Mouse (Mus musculus): ENCODE results near the gene Lgr6. TPM values are rescaled to one million over a fixed set of nuclear protein-coding genes. Genes with fewer than 3 reads are reported as not detected.
A peak's percentile ranks its signal among the peaks of the same experiment; 100 is the strongest.

Lgr6 gene
- total RNA-seq (2021): 10 to 100 TPM; 14.6 to 17.5 TPM

- DNase-seq (ENCODE audit: low spot score): no peak
- intact Hi-C loops (cut with DNase I): loop anchor here (5.0 kb wide), 2 partner anchors 73 to 133 kb away; no protein-coding TSS in a partner anchor
Measured at GRCm38 (mm10) chr1:135105124-135105523, at the start of gene Lgr6. Gene Lgr6, minus strand, starts transcription at chr1:135105276.

DNA sequence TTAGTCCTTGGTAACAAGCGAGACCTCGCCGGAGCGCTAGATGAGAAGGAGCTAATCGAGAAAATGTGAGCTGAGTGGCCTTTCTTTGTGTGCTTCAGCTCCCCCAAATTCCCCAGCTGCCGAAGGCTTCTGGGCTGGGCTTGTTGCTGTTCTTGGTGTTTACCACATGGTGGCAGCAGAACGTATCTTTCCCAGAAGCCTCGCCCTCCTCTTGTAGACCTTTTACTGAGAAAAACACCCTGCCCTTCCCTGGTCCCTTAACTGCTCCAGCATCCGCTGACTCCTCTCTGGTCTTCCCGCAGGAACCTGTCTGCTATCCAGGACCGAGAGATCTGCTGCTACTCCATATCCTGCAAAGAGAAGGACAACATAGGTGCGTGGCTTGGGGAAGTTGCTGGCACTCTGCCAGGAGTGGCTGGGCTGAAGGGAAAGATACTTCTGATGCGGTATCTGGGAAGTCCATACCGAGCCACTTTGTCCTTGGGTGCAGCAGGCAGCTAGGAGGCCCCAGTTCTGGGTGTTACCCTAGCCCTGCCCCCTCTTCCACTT, 49.4 kb upstream of the Lgr6 start:
- intact Hi-C loops (cut with DNase I): loop anchor here (2.0 kb wide), 1 partner anchor 214 kb away; no protein-coding TSS in a partner anchor
- peak; percentile 65 for DNase-seq (ENCODE audit: low spot score)

DNA sequence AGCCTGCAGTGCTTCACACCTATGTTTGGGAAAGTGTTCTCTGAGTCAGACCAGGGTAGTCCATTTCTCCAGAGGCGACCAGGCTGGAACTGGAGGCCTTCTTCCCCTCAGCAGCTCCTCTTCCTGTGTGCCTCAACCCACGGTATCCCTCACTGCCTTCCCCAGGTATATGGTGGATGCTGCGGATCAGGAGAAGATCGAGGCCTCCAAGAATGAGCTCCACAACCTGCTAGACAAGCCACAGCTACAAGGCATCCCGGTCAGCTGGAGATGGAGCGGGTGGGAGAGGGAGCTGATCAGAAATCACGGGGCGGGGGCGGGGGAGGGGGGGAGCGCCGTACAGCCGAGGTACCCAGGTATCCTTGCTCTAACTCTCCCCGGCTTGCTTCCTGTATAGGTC, 48.9 kb upstream of the Lgr6 start:
- DNase-seq (ENCODE audit: low spot score): no peak
- intact Hi-C loops (cut with DNase I): loop anchor here (2.0 kb wide), 1 partner anchor 215 kb away; no protein-coding TSS in a partner anchor

DNA sequence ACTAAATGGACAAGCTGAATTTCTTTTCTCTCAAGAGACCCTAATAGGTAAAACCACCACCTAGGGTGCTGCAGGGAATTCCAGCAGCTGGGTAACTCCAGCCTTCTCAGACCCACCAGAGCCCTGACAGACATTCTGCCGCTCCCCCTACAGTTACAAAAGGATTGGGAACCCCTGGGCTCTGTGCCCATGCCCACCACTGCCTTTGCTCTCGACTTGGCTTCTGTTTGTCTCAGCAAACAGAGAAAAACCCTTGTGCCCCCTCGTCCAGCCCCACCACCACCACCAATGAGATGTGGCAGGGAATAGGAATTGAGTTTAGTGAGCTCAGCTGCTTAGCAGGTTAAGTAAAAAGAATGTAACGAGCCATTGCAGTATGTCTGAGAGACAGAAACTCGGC, 43.9 kb upstream of the Lgr6 start:
- no peak for DNase-seq (ENCODE audit: low spot score)
- intact Hi-C loops (cut with DNase I): no loop called here

DNA sequence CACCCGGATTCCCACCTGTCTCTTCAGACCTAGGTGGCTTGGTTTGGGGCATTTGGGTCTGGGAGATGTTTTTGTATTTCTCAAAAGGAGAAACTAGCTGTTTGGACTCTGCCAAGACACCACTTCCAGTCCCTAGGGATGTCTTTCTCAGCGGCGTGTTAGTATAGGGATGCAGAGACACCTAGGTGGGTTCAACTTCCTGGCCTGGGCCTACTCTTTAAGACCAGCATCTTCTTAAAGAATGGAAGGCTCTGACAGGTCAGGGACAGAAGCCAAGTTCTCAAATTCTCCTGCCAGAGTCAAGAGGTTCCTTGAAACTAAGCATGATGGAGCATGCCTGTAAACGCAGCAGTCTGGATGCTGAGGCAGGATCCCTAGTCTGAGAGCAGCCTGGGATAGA, 43.4 kb upstream of the Lgr6 start:
- intact Hi-C loops (cut with DNase I): no loop called here
- DNase-seq (ENCODE audit: low spot score): no peak

DNA sequence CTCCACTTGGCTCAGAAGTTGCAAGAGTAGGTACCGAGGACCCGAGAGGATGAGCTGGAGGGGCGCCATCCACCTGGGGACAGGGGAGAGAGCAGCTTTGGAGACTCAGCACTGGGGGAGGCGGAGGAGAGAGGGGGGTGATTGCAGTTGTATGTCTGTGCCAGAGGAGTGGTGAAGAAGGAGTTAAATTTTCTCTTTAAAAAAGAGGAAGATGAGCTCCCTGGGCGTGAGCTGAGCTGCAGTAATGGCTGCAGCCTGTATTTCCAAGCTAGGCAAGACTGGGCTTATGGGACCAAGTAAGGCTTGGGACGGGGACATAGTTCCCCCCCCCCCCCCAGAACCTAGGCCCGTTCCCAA, 42.6 kb upstream of the Lgr6 start:
- intact Hi-C loops (cut with DNase I): no loop called here
- no peak for DNase-seq (ENCODE audit: low spot score)

- DNase-seq (ENCODE audit: low spot score): peak; percentile 81
- intact Hi-C loops (cut with DNase I): no loop called here
Measured at GRCm38 (mm10) chr1:135146946-135147701, 42.0 kb upstream of the Lgr6 start.

DNA sequence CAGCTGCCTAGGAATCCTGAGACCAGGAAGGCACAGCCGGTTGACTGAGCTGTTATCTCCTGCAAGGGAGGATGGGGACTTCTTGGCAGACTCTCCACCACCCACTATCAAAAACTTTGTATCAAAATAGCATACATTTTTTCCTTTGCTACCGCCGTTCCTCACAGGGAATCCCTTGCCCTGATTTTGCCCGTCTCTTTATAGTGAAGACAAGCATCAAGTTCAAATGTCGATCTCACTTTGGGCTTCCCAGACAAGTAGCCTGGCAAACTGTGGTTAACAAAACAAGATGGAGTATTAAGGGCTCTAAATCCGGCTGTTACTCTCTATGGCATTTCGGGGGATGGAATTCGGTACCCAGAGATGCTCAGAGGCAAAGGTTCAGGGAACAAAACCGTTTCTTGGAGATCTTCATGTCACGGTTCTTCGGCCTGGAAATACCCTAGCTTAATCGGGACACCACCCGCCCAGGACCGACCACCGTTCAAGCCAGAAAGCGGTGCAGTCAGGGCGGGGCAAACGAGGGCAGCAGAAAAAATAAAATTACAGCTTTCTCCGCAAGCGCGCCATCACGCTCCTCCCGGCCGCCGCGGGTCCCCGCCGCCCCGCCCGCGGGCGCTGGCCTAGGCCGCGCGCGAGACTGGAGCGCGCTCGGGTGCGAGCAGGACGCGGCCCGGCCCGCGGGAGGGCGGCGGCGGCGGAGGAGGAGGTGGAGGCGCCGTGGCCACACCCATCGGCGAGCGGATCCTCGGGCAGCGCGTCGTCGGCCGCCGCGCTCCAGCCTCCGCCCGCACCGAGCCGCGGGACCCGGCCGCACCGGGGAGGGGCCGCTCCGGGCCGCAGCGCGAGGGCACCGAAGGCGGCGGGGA, 41.2 kb upstream of the Lgr6 start, which contains the start of gene Arl8a:
Arl8a (plus strand) TSS at position 748 of the 869 bp plus-strand sequence.
- intact Hi-C loops (cut with DNase I): no loop called here

DNA sequence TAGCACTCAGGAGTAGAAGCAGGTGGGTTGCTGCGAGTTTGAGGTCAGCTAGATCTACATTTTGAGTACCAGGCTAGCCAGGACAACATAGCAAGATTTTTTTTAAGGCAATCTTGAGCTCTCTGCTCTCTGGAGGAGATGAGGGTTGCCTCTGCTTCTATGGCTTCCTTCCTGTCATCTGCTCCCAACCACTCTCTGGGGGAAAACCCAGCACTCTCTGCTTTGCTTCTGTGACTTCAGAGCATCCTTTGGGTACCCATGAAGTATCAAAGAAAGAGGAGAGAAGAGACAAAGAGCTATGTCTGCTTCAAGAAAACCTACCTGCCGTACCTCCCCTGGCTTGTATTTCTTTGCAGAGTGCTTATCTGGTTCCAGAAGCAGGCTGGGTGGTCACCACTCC, 38.9 kb upstream of the Lgr6 start:
- intact Hi-C loops (cut with DNase I): no loop called here
- no peak for DNase-seq (ENCODE audit: low spot score)

More for the DNA sequence above, 41.2 kb upstream of the Lgr6 start, which contains the start of gene Arl8a:
- DNase-seq (ENCODE audit: low spot score): peak; percentile 81

DNA sequence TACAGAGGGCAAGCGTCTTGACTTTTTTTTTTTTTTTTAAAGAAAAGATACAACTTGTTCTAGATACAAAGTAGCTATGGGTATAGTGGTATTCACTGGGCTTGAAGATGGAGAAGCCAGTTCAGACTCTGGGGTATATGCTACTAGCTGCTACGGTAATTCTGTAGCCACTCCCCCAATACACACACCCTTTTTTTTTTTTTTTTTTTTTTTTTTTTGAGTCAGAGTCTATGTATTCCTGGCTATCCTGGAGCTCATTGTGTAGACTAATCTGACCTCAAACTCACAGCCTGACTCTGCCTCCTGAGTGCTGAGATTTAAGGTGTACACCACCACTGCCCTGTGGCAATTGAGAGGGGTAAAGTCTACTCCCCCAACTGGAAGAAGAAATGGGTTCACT, 37.4 kb upstream of the Lgr6 start:
- DNase-seq (ENCODE audit: low spot score): no peak

DNA sequence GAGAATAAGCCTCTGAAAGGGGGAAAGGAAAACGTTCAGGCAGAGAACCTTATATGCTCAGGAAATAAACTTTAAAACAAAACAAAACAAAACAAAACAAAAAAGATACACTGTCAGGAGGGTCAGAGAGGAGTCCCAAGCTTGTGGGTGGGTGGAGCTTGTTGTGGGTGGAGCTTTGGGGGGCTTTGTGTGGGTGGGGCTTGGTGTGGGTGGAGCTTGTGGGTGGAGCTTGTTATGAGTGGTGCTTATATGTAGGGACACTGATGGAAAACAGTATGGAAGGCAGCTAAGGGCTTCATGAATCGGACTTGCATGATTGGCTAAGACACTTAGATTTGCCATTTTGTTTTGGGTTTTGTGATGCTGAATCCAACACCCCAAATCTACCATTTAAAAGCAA, 34.8 kb upstream of the Lgr6 start:
- intact Hi-C loops (cut with DNase I): no loop called here
- DNase-seq (ENCODE audit: low spot score): no peak

More for the DNA sequence above, 37.4 kb upstream of the Lgr6 start:
- intact Hi-C loops (cut with DNase I): no loop called here

DNA sequence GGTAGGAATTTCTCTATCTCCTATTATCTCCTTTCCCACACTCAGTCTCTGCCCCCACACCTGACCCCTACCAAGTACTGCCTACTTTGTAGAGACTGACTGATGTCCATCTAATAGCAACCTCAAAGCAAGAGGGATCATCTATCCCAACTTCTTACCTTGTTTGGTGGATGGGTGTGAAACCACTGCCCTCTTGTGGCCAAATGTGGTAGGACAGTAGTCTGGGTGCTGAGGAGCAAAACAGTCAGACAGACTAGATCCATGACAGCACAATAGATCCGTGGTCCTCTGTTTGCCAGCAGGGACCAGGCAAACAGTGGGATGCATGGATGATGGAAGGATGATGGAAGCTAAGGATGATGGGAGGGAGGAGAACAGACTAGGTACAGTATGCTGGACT, 31.4 kb upstream of the Lgr6 start:
- intact Hi-C loops (cut with DNase I): no loop called here
- DNase-seq (ENCODE audit: low spot score): no peak

- no peak for DNase-seq (ENCODE audit: low spot score)
- intact Hi-C loops (cut with DNase I): no loop called here
Measured at GRCm38 (mm10) chr1:135135111-135135787, 30.2 kb upstream of the Lgr6 start.

DNA sequence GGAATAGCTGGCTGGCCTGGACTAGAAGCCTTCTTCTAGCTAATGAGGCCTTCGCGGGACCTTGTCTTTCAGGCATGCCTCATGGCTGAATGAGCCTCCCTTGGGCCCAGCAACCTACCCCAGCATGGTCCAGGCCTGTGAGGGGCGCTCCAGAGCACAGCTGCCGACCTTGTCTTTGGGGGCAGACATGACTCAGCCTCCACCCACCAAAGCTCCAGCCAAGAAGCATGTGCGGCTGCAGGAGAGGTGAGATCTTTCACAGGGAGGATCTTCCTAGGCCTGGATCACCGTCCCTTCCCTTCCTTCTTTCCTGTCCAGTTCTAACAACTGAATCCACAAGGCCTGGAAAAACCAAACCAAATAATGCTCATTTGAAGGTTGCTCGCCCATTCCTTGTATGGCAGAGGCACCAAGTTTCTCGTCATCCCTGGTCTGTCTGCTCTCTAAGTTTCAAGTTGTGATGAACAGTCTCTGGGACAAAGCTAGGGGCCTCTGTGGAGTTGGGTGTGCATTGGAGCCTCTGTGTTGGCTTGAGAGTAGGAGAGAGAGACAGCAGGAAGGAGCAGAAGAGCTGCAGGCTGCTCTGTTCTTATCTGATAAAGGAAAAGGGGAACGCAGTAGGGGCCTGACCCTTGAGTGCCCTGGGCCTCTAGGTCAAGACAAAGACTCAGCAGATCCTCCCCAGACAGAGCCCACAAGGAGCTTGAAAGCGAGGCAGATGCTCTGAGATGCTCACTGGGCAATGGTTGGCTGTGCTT, 28.8 kb upstream of the Lgr6 start:
- intact Hi-C loops (cut with DNase I): loop anchor here (1.0 kb wide), 1 partner anchor 25 kb away; no protein-coding TSS in a partner anchor
- no peak for DNase-seq (ENCODE audit: low spot score)

DNA sequence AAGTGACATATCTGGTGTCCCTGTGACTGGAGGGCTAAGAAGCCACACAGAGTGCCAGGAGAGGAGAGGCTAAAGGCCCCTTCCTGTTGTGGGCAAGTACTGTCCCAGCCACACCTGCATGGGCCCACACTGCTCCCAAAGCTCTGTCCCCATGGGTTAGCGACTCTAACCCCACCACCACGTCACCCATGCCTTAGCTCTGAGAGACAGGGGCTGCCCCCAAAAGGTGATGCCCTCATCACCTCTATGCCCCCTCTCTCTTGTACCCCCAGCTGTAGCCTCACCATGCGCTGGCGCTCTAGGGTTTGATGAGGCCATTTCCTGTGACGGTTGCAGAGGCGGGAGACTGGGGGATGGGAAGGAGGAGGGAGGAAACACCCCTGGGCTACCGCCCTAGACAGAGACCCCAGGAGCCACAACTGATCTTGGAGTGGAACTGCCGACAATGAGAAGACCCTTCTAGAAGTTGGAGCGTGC, 27.9 kb upstream of the Lgr6 start:
- DNase-seq (ENCODE audit: low spot score): no peak
- intact Hi-C loops (cut with DNase I): no loop called here

DNA sequence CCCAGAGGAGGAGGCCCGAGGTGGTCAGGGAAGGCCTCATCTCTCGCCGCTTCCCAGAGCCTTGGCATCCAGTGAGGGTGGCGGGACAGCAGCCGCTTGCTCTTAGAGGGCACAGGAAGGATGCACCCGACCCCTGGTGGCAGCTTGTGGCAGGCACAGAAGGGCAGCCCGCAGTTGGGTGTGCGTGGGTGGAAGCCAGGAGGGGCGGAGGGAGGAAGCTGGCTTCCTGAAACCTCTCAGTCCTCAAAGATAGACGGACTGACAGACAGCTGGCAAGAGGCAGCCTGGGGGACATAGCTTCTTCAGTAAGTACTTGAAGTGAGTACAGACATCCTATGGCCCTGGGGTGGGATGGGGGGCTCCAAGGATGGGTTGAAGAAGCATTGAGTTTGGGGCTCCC, 27.4 kb upstream of the Lgr6 start, which contains the start of gene Ptpn7:
Ptpn7 (plus strand) TSS at position 228 of the 400 bp plus-strand sequence.
- intact Hi-C loops (cut with DNase I): no loop called here
- DNase-seq (ENCODE audit: low spot score): peak; percentile 46

DNA sequence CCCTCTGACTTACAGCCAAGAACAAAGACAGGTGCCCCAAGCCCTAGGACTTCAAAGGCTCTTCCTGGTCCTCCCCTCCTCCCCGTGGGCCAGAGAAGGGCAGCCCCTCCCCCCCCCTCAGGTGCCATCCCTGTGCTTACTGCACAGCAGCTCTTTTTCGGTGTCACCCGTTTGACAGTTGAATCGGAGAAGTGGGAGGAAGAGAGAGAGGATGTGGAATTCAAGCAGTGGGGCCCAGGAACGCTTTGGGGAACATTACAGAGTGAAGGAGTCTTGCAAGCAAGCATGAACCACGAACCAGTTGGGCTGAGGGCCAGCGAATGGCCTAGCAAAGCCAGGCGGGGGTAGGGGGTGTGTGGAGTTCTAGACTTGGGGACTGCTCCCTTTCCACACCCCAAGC, 26.5 kb upstream of the Lgr6 start:
- DNase-seq (ENCODE audit: low spot score): no peak
- intact Hi-C loops (cut with DNase I): no loop called here

- intact Hi-C loops (cut with DNase I): no loop called here
- no peak for DNase-seq (ENCODE audit: low spot score)
Measured at GRCm38 (mm10) chr1:135131034-135131433, 26.0 kb upstream of the Lgr6 start.

- intact Hi-C loops (cut with DNase I): no loop called here
- no peak for DNase-seq (ENCODE audit: low spot score)
Measured at GRCm38 (mm10) chr1:135130376-135131018, 25.4 kb upstream of the Lgr6 start.
